Mouse (Mus musculus) left cerebral cortex, postnatal 10 days (tissue): ENCODE results near the gene Kansl2. TPM values are rescaled to one million over a fixed set of nuclear protein-coding genes. Genes with fewer than 3 reads are reported as not detected.

Experiments used
- DNase-seq, 2 experiments: peaks; one replicate each; pipeline ENCODE4 v3.0.0; 2021 to 2022; ENCODE audit warnings: low spot score in 2 of 2, mixed read lengths in 1 of 2; ENCODE audit errors: extremely low spot score in 1 of 2
- intact Hi-C: fragments of 180-260 bp; cut with DNase I; formaldehyde crosslinking; loops from one replicate; pipeline ENCODE4 v1.15.1; 2025
- total RNA-seq, 2 experiments: library from RNA; stranded (reverse); gene quantifications; 2 replicates each; pipeline ENCODE4 v1.2.3; 2021

Gene Kansl2
- total RNA-seq, 2 experiments from 2014 or later: 62.2 to 64.0 TPM

GRCm38 (mm10) chr15:98510438-98511385 lies 23.4 kb downstream of the Kansl2 start:
- intact Hi-C loops: no loop called here
- peak; percentile 51 to 81 for DNase-seq

GRCm38 (mm10) chr15:98509387-98509786 lies 24.7 kb downstream of the Kansl2 start:
- intact Hi-C loops: loop anchor here (10.0 kb wide), 1 partner anchor 325 kb away; no protein-coding TSS in a partner anchor
- no peak for DNase-seq

- intact Hi-C loops: loop anchor here (10.0 kb wide), 1 partner anchor 323 kb away; no protein-coding TSS in a partner anchor
These were observed 26.7 kb downstream of the Kansl2 start for GRCm38 (mm10) chr15:98507321-98507720.

GRCm38 (mm10) chr15:98506253-98506957 lies 27.7 kb downstream of the Kansl2 start:
- no peak for DNase-seq
- intact Hi-C loops: loop anchor here (10.0 kb wide), 1 partner anchor 322 kb away; no protein-coding TSS in a partner anchor

More at GRCm38 (mm10) chr15:98507321-98507720, 26.7 kb downstream of the Kansl2 start:
- no peak for DNase-seq

GRCm38 (mm10) chr15:98504514-98504913 lies 29.6 kb downstream of the Kansl2 start:
- DNase-seq: peak; percentile 49 to 78
- intact Hi-C loops: loop anchor here (10.0 kb wide), 1 partner anchor 320 kb away; no protein-coding TSS in a partner anchor

- DNase-seq: no peak
- intact Hi-C loops: loop anchor here (10.0 kb wide), 1 partner anchor 319 kb away; no protein-coding TSS in a partner anchor
These were observed 30.7 kb downstream of the Kansl2 start for GRCm38 (mm10) chr15:98503317-98503716.

- intact Hi-C loops: no loop called here
- no peak for DNase-seq
These were observed 36.4 kb downstream of the Kansl2 start for GRCm38 (mm10) chr15:98497631-98498030.

GRCm38 (mm10) chr15:98492102-98492501 lies 42.0 kb downstream of the Kansl2 start, which contains the start of gene Olfr279:
Gene Olfr279 (plus strand): TSS chr15:98492402.
- intact Hi-C loops: no loop called here
- DNase-seq: no peak

GRCm38 (mm10) chr15:98491332-98491731 lies 42.7 kb downstream of the Kansl2 start:
- DNase-seq: no peak

GRCm38 (mm10) chr15:98486433-98487021 lies 47.5 kb downstream of the Kansl2 start:
- intact Hi-C loops: no loop called here
- DNase-seq: no peak

More at GRCm38 (mm10) chr15:98491332-98491731, 42.7 kb downstream of the Kansl2 start:
- intact Hi-C loops: no loop called here

GRCm38 (mm10) chr15:98483907-98484886 lies 49.9 kb downstream of the Kansl2 start:
- intact Hi-C loops: no loop called here
- peak; percentile 18 to 45 for DNase-seq

GRCm38 (mm10) chr15:98482701-98483100 lies 51.4 kb downstream of the Kansl2 start, which contains the start of gene Lalba:
Gene Lalba (minus strand): TSS chr15:98482721.
- intact Hi-C loops: no loop called here
- no peak for DNase-seq

- intact Hi-C loops: no loop called here
- no peak for DNase-seq
These were observed 54.4 kb downstream of the Kansl2 start for GRCm38 (mm10) chr15:98479568-98480102.

- intact Hi-C loops: no loop called here
- no peak for DNase-seq
These were observed 57.8 kb downstream of the Kansl2 start for GRCm38 (mm10) chr15:98476281-98476680.

- peak in 1 of 2 experiments; percentile 43 for DNase-seq
- intact Hi-C loops: no loop called here
These were observed 58.7 kb downstream of the Kansl2 start for GRCm38 (mm10) chr15:98475382-98475781.

- no peak for DNase-seq
- intact Hi-C loops: no loop called here
These were observed 59.1 kb downstream of the Kansl2 start for GRCm38 (mm10) chr15:98474958-98475357.

GRCm38 (mm10) chr15:98471539-98471938 lies 62.5 kb downstream of the Kansl2 start:
- no peak for DNase-seq
- intact Hi-C loops: no loop called here
